Mouse (Mus musculus): ENCODE measurements around the gene Hist1h2bl.
A peak's percentile ranks its signal among the peaks of the same experiment; 100 is the strongest.
"Not testable (repeated sequence)": the region's sequence is repeated elsewhere in the genome, so short reads cannot be mapped to it uniquely, and the experiment has no call there.

- TF ChIP-seq EP300 (IDR thresholded peaks at IDR 0.05; ENCODE audit: insufficient read depth, low read depth, low read length); CTCF (IDR thresholded peaks at IDR 0.05): not testable (repeated sequence)
- TF ChIP-seq POLR2A (IDR thresholded peaks at IDR 0.05; ENCODE audit: insufficient read depth, low read depth, low read length) = peak; percentile 65; the same call in 1 of the 2 replicates
Observed at GRCm38 (mm10) chr13:21717397-21718357, 1.7 kb upstream of the Hist1h2bl start, which contains the start of gene Hist1h3h.
